Mouse (Mus musculus) adrenal gland, postnatal 0 days (tissue): Measurements from ENCODE around the gene Chrm4. TPM values are rescaled to one million over a fixed set of nuclear protein-coding genes. Genes with fewer than 3 reads are reported as not detected.

ENCODE experiments used
- microRNA-seq: library from miRNA; unstranded; fragments of <30 nt; microRNA quantifications from one replicate; pipeline ENCODE4, GENCODE M21; 2016; ENCODE audit warnings: borderline replicate concordance; ENCODE audit not compliant: insufficient number of aligned reads
- polyA plus RNA-seq: library from polyadenylated mRNA; unstranded; fragments of >200 nt; fragmentation: Nextera tagmentation; extraction: Ambion mirVana; gene quantifications from 2 replicates; pipeline ENCODE4 v1.2.1, GENCODE M21; 2015

Chrm4 gene
- polyA plus RNA-seq, result 0.28 and 0.30 TPM in 2 replicates

DNA sequence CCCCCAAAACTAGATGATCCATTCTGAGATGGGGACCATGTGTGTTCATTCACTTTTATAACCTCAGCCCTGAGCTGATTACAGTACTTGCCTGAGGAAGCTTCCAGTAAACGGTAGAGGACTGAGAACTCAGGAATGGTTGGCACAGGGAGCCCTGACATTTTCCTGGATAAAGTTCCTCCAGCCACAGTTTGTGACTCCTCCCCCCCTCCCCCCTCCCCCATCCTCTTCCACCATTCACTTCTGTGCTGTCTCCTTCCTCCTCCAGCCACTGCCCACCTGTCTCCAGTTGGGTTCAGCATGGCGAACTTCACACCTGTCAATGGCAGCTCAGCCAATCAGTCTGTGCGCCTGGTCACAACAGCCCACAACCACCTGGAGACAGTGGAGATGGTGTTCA lies at the start of gene Chrm4:
Gene Chrm4 (plus strand): TSS at position 301 of the 400 bp plus-strand sequence.

DNA sequence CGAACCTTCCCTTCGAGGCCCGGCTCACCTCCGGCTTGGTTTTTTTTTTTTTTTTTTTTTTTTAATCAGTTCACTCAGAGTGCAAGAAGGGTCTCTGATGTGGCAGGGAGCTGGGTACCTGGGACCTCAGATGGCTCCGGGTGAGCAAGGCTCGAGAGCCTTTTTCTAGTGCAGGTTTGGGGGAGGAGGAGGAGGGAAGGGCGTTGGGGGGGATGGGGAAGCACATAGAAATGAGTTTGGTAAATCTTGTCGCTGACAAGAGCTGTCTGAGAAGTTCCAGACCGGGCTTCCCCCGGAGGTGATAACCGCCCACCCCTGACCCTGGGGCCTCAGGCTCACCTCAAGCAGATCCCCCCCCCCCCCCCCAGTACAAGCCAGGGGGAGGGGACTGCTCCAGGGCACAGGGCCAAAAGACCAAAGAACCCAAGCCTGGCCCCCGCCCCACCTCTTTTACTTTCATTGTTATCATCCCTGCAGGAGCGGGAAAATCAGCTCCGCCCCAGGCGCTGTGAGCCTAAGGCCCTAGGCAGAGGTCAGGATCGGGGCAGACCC lies 5.2 kb downstream of the Chrm4 start, which contains the start of gene Mdk:
Gene Mdk (minus strand): TSS at position 138 of the 552 bp plus-strand sequence.

DNA sequence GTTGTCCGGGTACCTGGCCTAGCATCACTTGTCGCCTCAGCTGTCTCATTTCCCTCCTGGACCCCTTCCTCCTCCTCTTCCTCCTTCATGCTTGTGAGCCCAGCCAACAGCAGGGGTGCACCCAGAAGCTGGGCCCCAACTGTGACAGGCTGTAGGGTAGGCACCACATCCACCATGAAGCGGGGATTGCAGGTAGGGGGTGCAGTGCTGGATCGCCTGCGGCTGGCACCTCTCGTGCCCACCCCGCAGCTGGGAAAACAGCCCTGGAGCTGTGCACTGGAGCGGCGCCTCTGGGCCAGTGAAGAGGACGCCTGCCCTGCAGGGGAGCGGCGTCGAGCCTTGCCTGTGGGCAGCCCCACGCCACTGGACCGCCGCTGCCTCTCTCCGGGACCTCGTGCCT lies 18.4 kb downstream of the Chrm4 start, which contains the start of gene Gm9821:
Gene Gm9821 (plus strand): TSS at position 221 of the 400 bp plus-strand sequence.

DNA sequence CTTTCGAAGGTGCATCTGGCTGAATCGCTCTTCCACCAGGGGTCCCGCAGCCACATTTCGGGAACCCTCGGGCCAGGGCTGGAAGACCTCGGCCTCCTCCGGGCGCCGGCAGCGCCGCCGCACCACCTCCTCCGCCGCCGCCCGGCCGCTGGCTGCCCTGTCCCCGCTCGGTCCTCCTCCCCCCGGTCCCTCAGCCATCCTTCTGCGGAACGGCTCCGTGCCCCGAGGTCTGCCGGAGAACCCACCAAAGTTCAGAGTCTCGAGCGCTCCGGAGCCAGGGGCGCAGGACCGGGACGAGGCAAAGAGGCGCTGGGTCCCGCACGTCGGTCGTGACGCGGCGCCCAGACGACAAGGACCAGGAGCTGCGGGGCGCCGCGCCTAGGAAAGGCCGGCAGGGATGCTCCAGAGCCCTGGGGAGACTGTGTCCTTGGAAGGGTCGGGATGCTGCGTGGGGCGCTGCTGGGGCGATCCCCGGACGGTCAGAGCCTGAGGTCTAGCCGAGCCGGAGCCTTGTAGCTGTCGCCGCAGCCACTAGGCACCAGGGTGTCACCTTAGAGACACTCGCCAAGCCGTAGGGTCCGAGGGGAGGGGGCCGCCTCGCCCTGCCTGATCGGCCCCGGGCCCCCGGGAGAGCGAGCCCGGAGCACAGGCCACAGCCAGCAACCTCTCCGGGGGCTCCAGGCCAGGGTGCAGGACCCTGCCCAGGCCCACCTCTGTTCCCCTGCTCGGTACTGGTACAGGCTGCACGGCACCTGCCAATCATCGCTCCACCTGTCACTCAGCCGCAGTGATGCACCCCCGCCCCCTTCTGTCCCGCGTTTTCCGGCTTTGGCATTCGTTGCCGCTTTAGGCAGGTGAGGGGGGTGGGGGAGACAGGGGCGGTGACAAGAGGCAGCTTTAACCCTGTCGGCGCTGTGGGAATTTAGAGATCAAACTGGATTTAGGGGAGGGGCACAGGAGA lies 48.8 kb downstream of the Chrm4 start, which contains the start of gene Dgkz:
Gene Dgkz (minus strand): TSS at position 284 of the 961 bp plus-strand sequence.

Small RNA genes lying within 50 kb of the gene (microRNA-seq; reads per million reads assigned to microRNA genes)
- gene Mir6999, result not detected

Other genes with a start within 250 kb of the Chrm4 start
- gene Atg13, start 216.7 kb upstream of the Chrm4 start, polyA plus RNA-seq, result 28.0 and 45.7 TPM in 2 replicates
- 12.4 and 16.2 TPM in 2 replicates for gene Harbi1, start 216.4 kb upstream of the Chrm4 start, polyA plus RNA-seq
- 7.8 and 9.5 TPM in 2 replicates for gene Ambra1, start 197.1 kb upstream of the Chrm4 start, polyA plus RNA-seq
- gene Mdk, start 5.0 kb downstream of the Chrm4 start, polyA plus RNA-seq, result 146 and 193 TPM in 2 replicates
- gene Gm9821, start 18.5 kb downstream of the Chrm4 start, polyA plus RNA-seq, result 0.17 and 0.30 TPM in 2 replicates
- 15.8 and 21.9 TPM in 2 replicates for gene Dgkz, start 48.6 kb downstream of the Chrm4 start, polyA plus RNA-seq
- gene Creb3l1, start 97.3 kb downstream of the Chrm4 start, polyA plus RNA-seq, result 9.7 and 13.9 TPM in 2 replicates
- 20.9 and 27.8 TPM in 2 replicates for gene Phf21a, start 165.9 kb downstream of the Chrm4 start, polyA plus RNA-seq